Mouse (Mus musculus) liver, embryonic 14.5 days (tissue): Measurements from ENCODE around the gene Dmxl2.

Experiments used
- CTCF ChIP-seq: IDR thresholded peaks from 2 replicates; pipeline ENCODE4 v1.5.1; 2016; ENCODE audit warnings: antibody characterized with exemption, low read depth, control low read depth
- EP300 ChIP-seq: IDR thresholded peaks from 2 replicates; pipeline ENCODE4 v1.6.1; 2016; ENCODE audit warnings: antibody characterized with exemption, low read depth

DNA sequence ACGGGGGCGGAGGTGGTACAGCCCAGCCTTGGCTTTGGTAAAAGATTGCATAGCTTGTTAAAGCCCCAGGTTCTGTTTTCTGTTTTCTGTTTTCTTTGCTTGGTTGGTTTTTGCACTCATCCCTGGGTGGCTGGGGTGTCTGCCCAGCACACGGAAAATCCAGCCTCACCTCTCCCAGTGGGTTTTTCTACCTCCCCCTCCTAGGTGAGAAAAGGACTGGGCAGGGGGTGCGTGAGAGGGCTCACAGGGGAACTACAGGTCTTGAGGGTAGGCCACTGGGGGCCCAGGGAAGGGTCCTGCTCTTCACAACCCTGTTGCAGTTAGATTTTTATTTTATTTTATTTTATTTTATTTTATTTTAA lies 43.5 kb upstream of the Dmxl2 start:
- no peak for TF ChIP-seq CTCF
- no peak for TF ChIP-seq EP300
